ENCODE assay signal across 8 mouse cellular contexts in genomic region chr1:78657021-78657629, GRCm38 (mm10). TPM values are rescaled to one million over a fixed set of nuclear protein-coding genes. Genes with fewer than 3 reads are reported as not detected.
DNase-seq lines count a peak whose midpoint lies in the region; ATAC-seq and TF ChIP-seq lines count a peak whose summit lies in the region.

No protein-coding gene starts in this region.

- no peaks in the 10 kb centered on the region for H3K27me3 ChIP-seq in hindbrain, embryonic 11.5 days (ENCODE audit: control insufficient read depth, insufficient read depth, low read length)
- H3K27me3 ChIP-seq in midbrain, embryonic 12.5 days: no peaks in the 10 kb centered on the region

- ATAC-seq in hindbrain, embryonic 11.5 days (ENCODE audit: low FRiP score): no peak
- no peak for ATAC-seq in midbrain, embryonic 12.5 days (ENCODE audit: low FRiP score, low read depth)

- intact Hi-C loops in left cerebral cortex, postnatal 14 days (cut with DNase I): loop anchor here (5.0 kb wide), 2 partner anchors 65 to 120 kb away; no protein-coding TSS in a partner anchor

- 32% methylated on average over 18 of the region's 22 CpGs for WGBS in hindbrain, embryonic 11.5 days
- WGBS in midbrain, embryonic 12.5 days: 29% methylated on average over 22 of the region's 22 CpGs

- H3K4me3 ChIP-seq in bone marrow macrophage, adult 2 months (ENCODE audit: insufficient read depth, low read length): peak overlapping the region; percentile 47
- peak overlapping the region; percentile 96 for H3K4me3 ChIP-seq in hindbrain, embryonic 11.5 days (ENCODE audit: low read depth, low read length)
- peak overlapping the region; percentile 95 for H3K4me3 ChIP-seq in midbrain, embryonic 12.5 days

- peaks cover 19% of the 10 kb centered on the region for H3K4me1 ChIP-seq in bone marrow macrophage, adult 2 months (ENCODE audit: control insufficient read depth, insufficient read depth, low read length)
- 0 out of 2 replicates have a peak, but pooled peaks cover 4% of the 10 kb centered on the region for H3K4me1 ChIP-seq in hindbrain, embryonic 11.5 days (replicated peaks; ENCODE audit: control insufficient read depth, insufficient read depth, low read length)
- peaks cover 30% of the 10 kb centered on the region for H3K4me1 ChIP-seq in midbrain, embryonic 12.5 days

- no peak for TF ChIP-seq CTCF in bone marrow macrophage, adult 2 months (IDR thresholded peaks at IDR 0.05; ENCODE audit: low read depth, low read length)

- H3K4me2 ChIP-seq in hindbrain, embryonic 11.5 days (replicated peaks; ENCODE audit: low read depth, low read length): peak overlapping the region; percentile 37
- H3K4me2 ChIP-seq in midbrain, embryonic 12.5 days (replicated peaks): peak overlapping the region; percentile 81

- DNase-seq in kidney, adult 11 months: peak; percentile 7
- no peak for DNase-seq in kidney, adult 8-10 months
- DNase-seq in hindbrain, embryonic 11.5 days (ENCODE audit: low spot score): no peak
- DNase-seq in left cerebral cortex, postnatal 14 days (ENCODE audit: low spot score in 2 of 2): no peak
- no peak for DNase-seq in right cerebral cortex, adult 18-20 months
- no peak for DNase-seq in adrenal gland, postnatal 14 days

- no peaks in the 10 kb centered on the region for H3K36me3 ChIP-seq in hindbrain, embryonic 11.5 days (ENCODE audit: control insufficient read depth, insufficient read depth, low read length)
- H3K36me3 ChIP-seq in midbrain, embryonic 12.5 days: no peaks in the 10 kb centered on the region

- no peak for TF ChIP-seq POLR2A in bone marrow macrophage, adult 2 months (IDR thresholded peaks at IDR 0.05; ENCODE audit: borderline replicate concordance, low read depth, low read length)

- no peak overlapping the region for H3K27ac ChIP-seq in bone marrow macrophage, adult 2 months (ENCODE audit: insufficient read depth, low read depth, low read length)
- H3K27ac ChIP-seq in hindbrain, embryonic 11.5 days (ENCODE audit: low read depth, low read length): peak overlapping the region; percentile 76
- H3K27ac ChIP-seq in midbrain, embryonic 12.5 days (replicated peaks): peak overlapping the region; percentile 98

- H3K9me3 ChIP-seq in hindbrain, embryonic 11.5 days (ENCODE audit: control insufficient read depth, low read length): no peaks in the 10 kb centered on the region
- no peaks in the 10 kb centered on the region for H3K9me3 ChIP-seq in midbrain, embryonic 12.5 days

- H3K9ac ChIP-seq in hindbrain, embryonic 11.5 days (ENCODE audit: low read depth, low read length): no peak overlapping the region
- no peak overlapping the region; the same call in 1 of the 2 replicates for H3K9ac ChIP-seq in midbrain, embryonic 12.5 days (replicated peaks)

RNA-seq across cellular contexts. Expression of gene Acsl3, which starts 0.5 kb away (rescaled TPM):
- polyA plus RNA-seq in bone marrow macrophage, adult 2 months (2012; ENCODE audit: insufficient read depth, insufficient read length, missing spikeins): 11.4 and 13.9 TPM in 2 replicates
- 88.6 and 99.9 TPM in 2 replicates for polyA plus RNA-seq in hindbrain, embryonic 11.5 days (2014; fragmentation: Nextera tagmentation; extraction: Ambion mirVana)
- polyA plus RNA-seq in midbrain, embryonic 12.5 days (2016; fragmentation: Nextera tagmentation; extraction: Ambion mirVana): 92.1 and 92.8 TPM in 2 replicates
- 100 to 1,000 TPM; 138 to 147 TPM for total RNA-seq in left cerebral cortex, postnatal 14 days (2021)
- 11.9 and 15.6 TPM in 2 replicates for total RNA-seq in adrenal gland, postnatal 14 days (2021)

RNA-seq across cellular contexts. Expression of gene Utp14b, which starts 0.7 kb away (rescaled TPM):
- polyA plus RNA-seq in bone marrow macrophage, adult 2 months (2012; ENCODE audit: insufficient read depth, insufficient read length, missing spikeins): 4.3 and 4.5 TPM in 2 replicates
- 6.0 and 11.8 TPM in 2 replicates for polyA plus RNA-seq in hindbrain, embryonic 11.5 days (2014; fragmentation: Nextera tagmentation; extraction: Ambion mirVana)
- 3.6 and 3.8 TPM in 2 replicates for polyA plus RNA-seq in midbrain, embryonic 12.5 days (2016; fragmentation: Nextera tagmentation; extraction: Ambion mirVana)
- total RNA-seq in left cerebral cortex, postnatal 14 days (2021): 10 to 100 TPM; 12.8 to 14.1 TPM
- 3.1 and 3.6 TPM in 2 replicates for total RNA-seq in adrenal gland, postnatal 14 days (2021)
